Mouse (Mus musculus) liver, embryonic 13.5 days (tissue): ENCODE data around the gene Car10. TPM values are rescaled to one million over a fixed set of nuclear protein-coding genes. Genes with fewer than 3 reads are reported as not detected.
"Not testable (repeated sequence)": the region's sequence is repeated elsewhere in the genome, so short reads cannot be mapped to it uniquely, and the experiment has no call there.

Source experiments
- ATAC-seq: fragments of 200-750 bp; cut with Nextera tagmentation; 2 replicates; pipeline ENCODE4 v1.8.0; 2017; ENCODE audit warnings: low read depth, mild to moderate bottlenecking, moderate number of reproducible peaks, moderate library complexity
- DNase-seq: peaks from one replicate; pipeline ENCODE4 v3.0.0; 2022
- H3K27ac ChIP-seq: fragments of 300-500 bp; sonication (generic); 2 replicates; pipeline ENCODE4 v1.5.1; 2015; ENCODE audit warnings: moderate library complexity, mild to moderate bottlenecking, inconsistent platforms
- H3K27me3 ChIP-seq: fragments of 300-500 bp; sonication (generic); 2 replicates; pipeline ENCODE4 v1.6.1; 2015; ENCODE audit warnings: mild to moderate bottlenecking, inconsistent platforms
- H3K36me3 ChIP-seq: fragments of 300-500 bp; sonication (generic); 2 replicates; pipeline ENCODE4 v1.6.1; 2015; ENCODE audit warnings: mild to moderate bottlenecking, inconsistent platforms
- H3K4me1 ChIP-seq: fragments of 300-500 bp; sonication (generic); replicated peaks from 2 replicates; pipeline ENCODE4 v1.6.1; 2015; ENCODE audit warnings: inconsistent platforms
- H3K4me2 ChIP-seq: fragments of 300-500 bp; sonication (generic); 2 replicates; pipeline ENCODE4 v1.6.1; 2015; ENCODE audit warnings: inconsistent platforms, mild to moderate bottlenecking, moderate library complexity
- H3K4me3 ChIP-seq: fragments of 300-500 bp; sonication (generic); replicated peaks from 2 replicates; pipeline ENCODE4 v1.5.1; 2015; ENCODE audit warnings: mild to moderate bottlenecking, inconsistent platforms
- H3K9ac ChIP-seq: fragments of 300-500 bp; sonication (generic); 2 replicates; pipeline ENCODE4 v1.6.1; 2015; ENCODE audit warnings: mild to moderate bottlenecking, inconsistent platforms
- H3K9me3 ChIP-seq: fragments of 300-500 bp; sonication (generic); replicated peaks from 2 replicates; pipeline ENCODE4 v1.6.1; 2016; ENCODE audit warnings: inconsistent platforms
- WGBS: fragments of 180-500 bp; shearing (Covaris S2); methylation state at CpG from one replicate; pipeline ENCODE4 v1.1.7; 2015; ENCODE audit not compliant: insufficient replicate concordance; 5-methylcytosine and 5-hydroxymethylcytosine counted together
- polyA plus RNA-seq: library from polyadenylated mRNA; unstranded; fragments of >200 nt; fragmentation: Nextera tagmentation; extraction: Ambion mirVana; gene quantifications from 2 replicates; pipeline ENCODE4 v1.2.1, GENCODE M21; 2015

Car10 gene
- polyA plus RNA-seq, 1 experiment from 2014 or later = not detected

DNA sequence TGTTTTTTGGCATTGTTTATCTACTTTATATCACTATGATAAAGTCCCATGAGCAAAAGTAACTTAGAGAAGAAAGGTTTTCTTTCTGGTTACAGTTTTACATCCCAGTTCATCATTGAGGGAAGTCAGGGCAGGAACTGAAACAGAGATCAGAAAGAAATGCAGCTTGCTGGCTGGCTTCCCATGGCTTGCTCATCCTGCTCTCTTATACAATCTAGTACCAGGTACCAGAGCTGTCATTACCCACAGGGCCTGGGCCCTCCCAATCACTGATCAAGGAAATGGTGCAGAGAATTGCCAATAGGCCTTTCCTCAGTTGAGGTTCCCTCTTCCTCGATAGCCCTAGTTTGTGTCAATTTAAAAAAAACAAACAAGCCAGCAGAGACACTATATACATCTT lies 195.8 kb downstream of the Car10 start:
- WGBS = 58% methylated on average over 1 of the region's 1 CpGs
- Histone ChIP-seq H3K9ac (no peak overlapping the region), H3K27ac (no peak overlapping the region), H3K36me3 (no peaks in the 10 kb centered on the region), H3K4me1 (no peaks in the 10 kb centered on the region), H3K27me3 (no peaks in the 10 kb centered on the region), H3K9me3 (no peaks in the 10 kb centered on the region), H3K4me2 (no peak overlapping the region), H3K4me3 (no peak overlapping the region)
- DNase-seq (no peak), ATAC-seq (no peak)

DNA sequence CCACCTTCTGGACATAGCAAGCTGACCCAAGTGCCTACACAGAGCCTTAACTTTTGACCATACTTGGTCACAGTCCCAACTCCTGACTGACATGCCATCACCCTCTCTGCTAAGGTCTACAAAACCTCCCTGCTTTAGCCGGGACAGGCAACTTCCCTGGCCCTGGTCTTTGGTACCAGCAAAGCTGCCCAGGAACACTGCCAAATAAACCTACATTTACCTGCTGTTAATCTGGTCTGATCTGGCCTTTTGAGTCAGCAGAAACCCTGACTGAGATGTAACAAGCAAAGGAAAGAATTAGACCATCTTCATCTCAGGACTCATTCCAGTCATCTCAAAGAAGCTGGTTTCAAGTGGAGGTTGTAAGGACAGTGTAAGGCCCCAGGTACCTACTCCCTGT lies 212.2 kb downstream of the Car10 start:
- H3K4me1 ChIP-seq = no peaks in the 10 kb centered on the region
- no peaks in the 10 kb centered on the region for H3K9me3 ChIP-seq
- DNase-seq (no peak), ATAC-seq (no peak)
- H3K4me3 ChIP-seq = no peak overlapping the region
- no peaks in the 10 kb centered on the region for H3K36me3 ChIP-seq
- H3K27ac ChIP-seq = no peak overlapping the region
- no peak overlapping the region for H3K4me2 ChIP-seq
- WGBS = 52% methylated on average over 1 of the region's 1 CpGs
- no peak overlapping the region for H3K9ac ChIP-seq
- H3K27me3 ChIP-seq = no peaks in the 10 kb centered on the region

GRCm38 (mm10) chr11:93337756-93338155 lies 239.9 kb downstream of the Car10 start:
- Histone ChIP-seq H3K36me3 (no peaks in the 10 kb centered on the region), H3K27ac (no peak overlapping the region), H3K9me3 (0 out of 2 replicates have a peak, but pooled peaks cover 2% of the 10 kb centered on the region), H3K9ac (no peak overlapping the region), H3K4me1 (no peaks in the 10 kb centered on the region), H3K4me3 (no peak overlapping the region), H3K27me3 (no peaks in the 10 kb centered on the region), H3K4me2 (no peak overlapping the region)
- no peak for ATAC-seq
- DNase-seq = no peak
- 69% methylated on average over 3 of the region's 3 CpGs for WGBS

DNA sequence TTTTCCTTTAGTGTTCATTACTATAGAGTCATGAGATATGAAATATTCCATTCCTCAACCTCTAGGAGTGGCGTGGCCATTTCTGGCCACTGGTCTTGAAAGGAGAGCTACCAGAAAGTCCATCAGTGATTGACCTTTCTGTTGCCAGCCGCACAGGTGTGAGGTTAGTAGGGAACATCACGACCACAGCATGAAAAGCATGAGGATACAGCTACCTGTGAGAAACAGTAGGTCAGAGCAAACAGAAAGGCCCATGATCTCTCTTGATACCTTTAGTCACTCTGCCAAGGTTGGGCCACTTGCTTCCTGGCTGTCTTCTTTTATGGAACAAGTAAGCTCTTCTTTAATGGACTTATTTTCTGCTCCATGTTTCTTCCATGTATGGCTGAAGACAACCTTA lies 246.1 kb downstream of the Car10 start:
- 50% methylated on average over 3 of the region's 3 CpGs for WGBS
- H3K4me3 ChIP-seq = no peak overlapping the region
- no peaks in the 10 kb centered on the region for H3K9me3 ChIP-seq
- ATAC-seq = no peak
- no peak overlapping the region for H3K4me2 ChIP-seq
- DNase-seq = no peak
- no peaks in the 10 kb centered on the region for H3K36me3 ChIP-seq
- no peak overlapping the region for H3K9ac ChIP-seq
- H3K27me3 ChIP-seq = no peaks in the 10 kb centered on the region
- no peak overlapping the region for H3K27ac ChIP-seq
- no peaks in the 10 kb centered on the region for H3K4me1 ChIP-seq

GRCm38 (mm10) chr11:93344869-93345268 lies 247.0 kb downstream of the Car10 start:
- no peak for ATAC-seq
- no peak for DNase-seq
- 50% methylated on average over 3 of the region's 3 CpGs for WGBS

GRCm38 (mm10) chr11:93361576-93361975 lies 263.7 kb downstream of the Car10 start:
- Histone ChIP-seq H3K27me3 (no peaks in the 10 kb centered on the region), H3K36me3 (no peaks in the 10 kb centered on the region), H3K4me3 (no peak overlapping the region), H3K9ac (no peak overlapping the region), H3K27ac (no peak overlapping the region), H3K4me2 (no peak overlapping the region), H3K4me1 (no peaks in the 10 kb centered on the region), H3K9me3 (no peaks in the 10 kb centered on the region)
- WGBS = 55% methylated on average over 2 of the region's 2 CpGs
- DNase-seq (no peak), ATAC-seq (no peak)

More at GRCm38 (mm10) chr11:93344869-93345268, 247.0 kb downstream of the Car10 start:
- no peak overlapping the region for H3K27ac ChIP-seq
- H3K9me3 ChIP-seq = no peaks in the 10 kb centered on the region
- no peak overlapping the region for H3K4me2 ChIP-seq
- H3K4me3 ChIP-seq = no peak overlapping the region
- H3K4me1 ChIP-seq = no peaks in the 10 kb centered on the region
- H3K9ac ChIP-seq = no peak overlapping the region
- H3K36me3 ChIP-seq = no peaks in the 10 kb centered on the region
- H3K27me3 ChIP-seq = no peaks in the 10 kb centered on the region

- Histone ChIP-seq H3K36me3 (no peaks in the 10 kb centered on the region), H3K4me2 (no peak overlapping the region), H3K9ac (no peak overlapping the region), H3K9me3 (no peaks in the 10 kb centered on the region), H3K27me3 (no peaks in the 10 kb centered on the region), H3K4me3 (no peak overlapping the region), H3K4me1 (no peaks in the 10 kb centered on the region), H3K27ac (no peak overlapping the region)
- ATAC-seq = no peak
- DNase-seq = no peak
Measured at GRCm38 (mm10) chr11:93364171-93364570, 266.3 kb downstream of the Car10 start.

DNA sequence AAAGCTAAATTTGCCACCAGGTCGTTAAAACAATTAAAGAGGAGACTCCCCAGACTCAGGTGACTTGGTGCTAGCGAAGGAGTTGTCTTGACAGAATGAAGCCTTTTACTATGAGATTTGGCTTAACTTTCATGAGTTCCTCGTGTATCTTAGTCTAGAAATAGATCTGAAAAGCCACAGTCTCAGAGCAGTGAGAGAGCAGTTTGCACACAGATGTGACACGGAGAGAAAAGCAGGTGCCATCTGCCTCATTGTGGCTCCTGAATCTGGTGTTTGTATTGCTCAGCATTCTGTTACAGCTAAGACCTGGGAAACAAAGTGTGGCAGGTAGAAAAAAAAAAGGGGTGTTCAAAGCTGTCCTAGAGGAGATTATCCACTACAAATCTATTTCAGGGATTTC lies 269.4 kb downstream of the Car10 start:
- H3K4me2 ChIP-seq = no peak overlapping the region
- H3K9ac ChIP-seq = no peak overlapping the region
- whole genome bisulfite sequencing = 38% methylated on average over 4 of the region's 4 CpGs
- H3K4me1 ChIP-seq = no peaks in the 10 kb centered on the region
- DNase-seq = no peak
- no peaks in the 10 kb centered on the region for H3K36me3 ChIP-seq
- H3K9me3 ChIP-seq = no peaks in the 10 kb centered on the region
- no peak overlapping the region for H3K4me3 ChIP-seq
- no peak overlapping the region for H3K27ac ChIP-seq
- no peak for ATAC-seq
- no peaks in the 10 kb centered on the region for H3K27me3 ChIP-seq

- Histone ChIP-seq H3K27me3 (no peaks in the 10 kb centered on the region), H3K4me3 (no peak overlapping the region), H3K9ac (no peak overlapping the region), H3K4me1 (no peaks in the 10 kb centered on the region), H3K27ac (no peak overlapping the region), H3K4me2 (no peak overlapping the region), H3K9me3 (no peaks in the 10 kb centered on the region), H3K36me3 (no peaks in the 10 kb centered on the region)
- ATAC-seq = no peak
- WGBS = 61% methylated on average over 5 of the region's 5 CpGs
- no peak for DNase-seq
Measured at GRCm38 (mm10) chr11:93367740-93368139, 269.9 kb downstream of the Car10 start.

GRCm38 (mm10) chr11:93373697-93374354 lies 276.0 kb downstream of the Car10 start:
- Histone ChIP-seq H3K27me3 (no peaks in the 10 kb centered on the region), H3K9ac (no peak overlapping the region), H3K9me3 (no peaks in the 10 kb centered on the region), H3K4me3 (no peak overlapping the region), H3K4me1 (no peaks in the 10 kb centered on the region), H3K36me3 (no peaks in the 10 kb centered on the region), H3K4me2 (no peak overlapping the region), H3K27ac (no peak overlapping the region)
- 52% methylated on average over 4 of the region's 4 CpGs for WGBS
- DNase-seq (no peak), ATAC-seq (no peak)

DNA sequence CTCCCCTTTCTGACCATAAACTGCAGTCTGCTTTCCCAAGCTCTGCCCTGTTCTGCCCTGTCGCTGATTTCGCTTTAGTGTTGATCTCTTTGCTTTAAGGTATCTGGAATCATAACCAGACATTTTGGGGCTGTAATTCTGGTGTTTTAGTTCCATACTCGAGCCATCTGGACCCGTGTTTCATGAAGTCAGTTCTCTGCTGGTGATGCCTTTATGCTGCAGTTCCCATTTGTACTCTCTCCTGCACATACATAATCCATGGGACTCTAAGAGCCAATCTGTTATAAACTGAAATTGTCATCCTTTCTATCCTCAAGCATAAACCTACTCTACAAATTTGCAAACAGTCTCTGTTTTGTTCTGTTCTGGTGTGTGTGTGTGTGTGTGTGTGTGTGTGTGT lies 293.3 kb downstream of the Car10 start:
- 48% methylated on average over 4 of the region's 4 CpGs for WGBS
- Histone ChIP-seq H3K4me3 (no peak overlapping the region), H3K36me3 (no peaks in the 10 kb centered on the region), H3K4me2 (no peak overlapping the region), H3K27ac (no peak overlapping the region), H3K9me3 (no peaks in the 10 kb centered on the region; the same call in 1 of the 2 replicates), H3K4me1 (no peaks in the 10 kb centered on the region), H3K9ac (no peak overlapping the region), H3K27me3 (no peaks in the 10 kb centered on the region)
- DNase-seq = no peak
- ATAC-seq = no peak

DNA sequence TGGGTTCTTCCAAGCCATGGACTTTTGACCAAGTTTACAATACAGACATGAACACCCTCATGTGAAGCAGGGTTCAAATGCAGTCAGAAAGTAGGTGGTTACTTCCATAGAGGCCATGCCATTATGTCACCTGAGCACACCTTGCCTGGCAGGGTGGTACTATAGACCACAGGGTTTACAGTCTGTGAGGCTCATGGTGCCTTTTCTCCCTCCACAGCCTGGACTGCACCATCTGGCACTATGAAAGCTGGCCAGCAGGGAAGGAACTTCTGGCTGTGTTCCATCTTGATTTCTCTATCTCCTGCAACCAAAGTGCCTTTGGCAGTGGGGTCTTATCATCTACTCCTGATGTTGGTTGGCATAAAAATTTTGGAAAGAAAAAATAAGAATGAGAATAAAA lies 295.5 kb downstream of the Car10 start:
- not testable (repeated sequence) for H3K27me3 ChIP-seq, DNase-seq, H3K4me3 ChIP-seq, H3K27ac ChIP-seq, ATAC-seq, H3K9ac ChIP-seq, H3K36me3 ChIP-seq, H3K9me3 ChIP-seq, H3K4me1 ChIP-seq, H3K4me2 ChIP-seq
